15 mouse cellular contexts compared by ENCODE assay signal in genomic region chr1:76247126-76247525, GRCm38 (mm10).
"Had no signal": no experiment of that assay in that cellular context is flagged by ENCODE, and none has a peak within 500 bp of the region (broad histone marks: within the 10 kb centered on the region; RNA-seq: fewer than 3 reads in every experiment).

No protein-coding gene starts in this region.

- H3K27me3 ChIP-seq: kidney, embryonic 15.5 days; liver, embryonic 15.5 days; neural tube, embryonic 13.5 days; stomach, embryonic 15.5 days had no signal

- H3K9ac ChIP-seq: kidney, embryonic 15.5 days; liver, embryonic 15.5 days; neural tube, embryonic 13.5 days; stomach, embryonic 15.5 days had no signal

- H3K27ac ChIP-seq: kidney, embryonic 15.5 days; left cerebral cortex, adult 2 months; liver, embryonic 15.5 days; stomach, embryonic 15.5 days had no signal

- H3K9me3 ChIP-seq: kidney, embryonic 15.5 days; liver, embryonic 15.5 days; neural tube, embryonic 13.5 days; stomach, embryonic 15.5 days had no signal

- DNase-seq: kidney, adult 2 months; kidney, postnatal 14 days; lung, adult 2 months; lung, postnatal 36 days; thymus, adult 2 months; thymus, postnatal 25 days had no signal

- H3K4me2 ChIP-seq: kidney, embryonic 15.5 days; liver, embryonic 11.5 days; liver, embryonic 15.5 days; midbrain, embryonic 11.5 days; neural tube, embryonic 13.5 days; stomach, embryonic 15.5 days had no signal

- H3K4me1 ChIP-seq: liver, embryonic 15.5 days; stomach, embryonic 15.5 days had no signal

- ATAC-seq: lung, postnatal 0 days; midbrain, embryonic 16.5 days had no signal

- H3K36me3 ChIP-seq: kidney, embryonic 15.5 days; liver, embryonic 15.5 days; neural tube, embryonic 13.5 days; stomach, embryonic 15.5 days had no signal

- H3K4me3 ChIP-seq: kidney, embryonic 15.5 days; left cerebral cortex, adult 2 months; liver, embryonic 15.5 days; neural tube, embryonic 13.5 days; stomach, embryonic 15.5 days had no signal
